Mouse (Mus musculus): ENCODE data around the gene Sub1.

Sub1 gene

DNA sequence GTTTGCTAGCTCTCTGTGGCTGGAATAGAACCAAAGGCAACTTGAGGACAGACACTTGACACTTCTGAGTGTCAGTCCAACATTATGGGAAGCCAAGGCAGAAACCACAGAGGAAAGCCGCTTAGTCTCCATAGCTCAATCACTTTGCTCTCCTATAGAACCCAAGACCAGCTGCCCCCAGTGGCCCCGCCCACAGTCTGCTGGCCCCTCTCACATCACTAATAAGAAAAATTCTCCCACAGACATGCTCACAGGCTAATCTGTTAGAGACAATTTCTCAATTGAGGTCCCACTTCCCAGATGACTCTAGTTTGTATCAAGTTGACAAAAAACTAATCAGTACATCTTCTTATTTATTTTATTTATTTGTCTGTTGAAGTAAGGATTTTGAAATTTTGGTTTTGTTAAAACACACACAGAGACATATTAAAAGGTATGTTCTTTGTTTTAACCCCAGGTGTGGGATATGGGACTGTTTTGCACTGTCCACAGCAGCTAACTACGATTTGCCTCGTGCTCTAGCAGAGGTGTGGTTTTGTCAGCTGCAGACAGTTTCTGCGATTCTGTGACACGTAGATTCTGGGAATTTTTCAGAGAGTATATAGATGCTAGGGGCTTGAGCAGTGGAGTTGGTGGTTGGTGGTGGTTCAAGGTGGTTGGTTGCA lies 16.9 kb upstream of the Sub1 start:
- no peak for DNase-seq (ENCODE audit: low spot score in 2 of 2)

DNA sequence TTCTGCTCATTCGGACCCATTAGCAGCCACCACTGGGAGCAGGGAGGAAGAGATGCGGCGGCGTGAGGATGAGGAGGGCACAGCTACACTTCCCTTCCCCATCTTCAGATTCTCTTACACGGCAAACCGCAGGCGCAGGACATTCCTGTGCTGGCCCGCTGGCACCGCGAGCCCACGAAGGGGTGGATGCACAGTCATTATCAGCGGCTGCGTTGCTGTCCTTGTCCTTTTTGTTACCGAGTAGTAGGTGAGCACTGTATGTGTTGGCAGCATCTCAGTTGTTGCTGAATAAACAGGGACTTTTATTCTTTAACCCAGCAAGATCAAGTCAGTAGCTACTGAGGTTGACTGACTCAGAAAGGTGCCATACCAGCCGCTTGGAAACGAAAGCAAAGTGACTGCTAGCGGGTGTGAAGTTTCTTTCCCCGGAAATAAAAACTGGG lies 13.8 kb upstream of the Sub1 start:
- DNase-seq (ENCODE audit: low spot score in 2 of 2), result no peak

DNA sequence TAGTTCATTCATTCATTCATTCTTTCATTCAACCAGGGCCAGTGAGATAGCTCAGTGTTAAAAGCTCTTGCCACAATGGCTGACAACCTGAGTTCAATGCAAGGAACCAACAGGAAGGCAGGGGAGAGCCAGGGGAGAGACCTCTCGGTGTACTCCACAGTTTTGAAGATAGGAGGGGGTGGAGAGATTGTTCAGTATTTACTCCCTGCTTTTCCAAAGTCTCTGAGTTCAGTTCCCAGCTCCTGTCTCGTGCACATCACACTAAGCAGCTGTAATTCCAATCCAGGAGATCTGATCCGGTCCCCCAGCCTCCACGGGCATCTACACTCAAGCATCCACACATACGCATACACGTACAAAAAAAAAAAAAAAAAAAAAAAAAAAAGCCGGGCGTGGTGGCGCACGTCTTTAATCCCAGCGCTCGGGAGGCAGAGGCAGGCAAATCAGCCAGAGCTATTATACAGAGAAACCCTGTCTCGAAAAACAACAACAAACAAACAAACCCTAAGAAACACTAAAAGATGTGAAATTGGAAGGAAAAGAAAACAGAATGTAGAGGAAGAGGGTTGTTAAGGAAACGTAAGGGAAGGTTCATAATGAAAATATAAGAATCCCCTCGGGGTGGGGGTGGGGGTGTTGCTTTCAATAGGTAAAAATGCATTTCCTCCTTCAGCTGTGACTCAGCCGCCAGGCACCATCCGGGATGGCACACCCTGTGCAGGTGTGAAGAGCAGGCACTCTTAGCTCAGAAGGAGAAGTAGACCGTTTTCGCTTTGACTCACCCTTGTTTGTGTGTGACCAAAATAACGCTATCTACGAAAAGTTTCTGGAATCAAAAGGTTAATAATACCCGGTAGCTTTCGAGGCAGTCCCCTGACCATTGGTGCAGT lies 13.2 kb upstream of the Sub1 start:
- DNase-seq (ENCODE audit: low spot score in 2 of 2), result peak; percentile 47 to 68

DNA sequence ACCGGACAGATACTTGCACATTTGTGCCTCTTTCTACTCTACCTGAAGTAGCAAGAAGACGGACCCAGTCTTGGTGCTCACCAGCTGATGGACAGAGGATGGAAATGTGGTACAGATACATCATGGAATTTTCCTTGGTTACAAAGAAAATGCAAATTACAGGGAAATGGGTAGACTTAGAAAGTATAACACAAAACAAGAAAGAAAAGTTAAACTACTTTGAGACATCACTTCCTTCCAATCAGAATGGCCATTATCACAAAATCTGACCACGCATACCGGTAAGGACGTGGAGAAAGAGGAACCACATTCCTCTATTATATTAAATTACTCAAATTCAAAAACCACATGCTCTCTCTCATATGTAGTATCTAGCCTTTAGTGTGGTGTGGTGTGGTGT lies 12.1 kb upstream of the Sub1 start:
- DNase-seq (ENCODE audit: low spot score in 2 of 2), result no peak

DNA sequence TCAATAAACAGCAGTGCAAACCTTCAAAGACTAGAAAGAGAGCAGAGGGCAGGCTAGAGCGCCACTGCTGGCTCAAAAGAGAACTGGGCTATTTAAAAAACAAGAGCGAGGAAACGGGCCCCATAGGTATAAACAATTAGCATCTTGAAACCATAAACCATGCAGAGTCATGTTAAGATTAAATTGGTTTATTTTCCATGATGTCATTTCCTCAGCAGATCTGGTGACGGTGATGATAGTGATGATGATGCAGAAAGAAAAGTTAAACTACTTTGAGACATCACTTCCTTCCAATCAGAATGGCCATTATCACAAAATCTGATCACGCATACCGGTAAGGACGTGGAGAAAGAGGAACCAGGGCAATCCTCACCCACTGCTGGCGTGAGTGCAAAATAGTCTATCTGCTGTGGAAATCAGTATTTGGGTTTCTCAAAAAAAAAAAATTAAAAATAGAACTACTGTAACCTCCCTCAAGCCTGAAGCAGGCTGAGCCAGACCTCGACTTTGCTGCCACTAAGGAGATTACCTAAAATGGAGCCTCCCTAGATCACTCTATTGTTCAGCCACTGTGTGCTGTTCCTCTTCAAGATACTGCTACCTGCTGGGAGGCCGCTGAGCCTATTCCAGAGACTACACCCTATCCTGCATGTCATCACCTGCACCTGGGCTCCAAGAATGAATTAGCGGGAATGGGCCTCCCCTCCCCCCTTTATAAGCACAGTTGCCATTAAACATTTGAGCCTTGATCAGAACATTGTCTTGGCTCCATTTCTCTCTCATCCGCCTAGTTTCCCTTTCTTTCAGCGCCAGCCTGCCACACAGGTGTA lies 11.4 kb upstream of the Sub1 start:
- no peak for DNase-seq (ENCODE audit: low spot score in 2 of 2)

DNA sequence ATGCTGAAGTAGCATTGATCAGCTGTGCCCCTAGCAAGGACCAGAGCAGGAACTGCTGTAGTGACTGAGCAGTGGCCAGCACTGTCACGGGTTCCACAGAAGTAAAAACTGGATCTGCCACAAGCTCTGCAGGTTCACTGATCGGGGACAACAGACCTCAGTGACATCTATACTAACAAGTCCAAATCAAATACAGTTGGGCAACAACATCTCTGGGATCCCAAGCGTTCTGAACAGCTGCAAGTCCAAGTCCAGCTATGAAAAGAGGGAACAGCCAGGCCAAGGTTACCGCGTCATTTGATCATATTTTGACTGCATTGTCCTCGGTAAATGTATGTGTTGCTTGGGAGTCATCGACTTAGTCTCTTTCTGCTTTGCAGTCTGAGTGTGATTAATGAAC lies 10.6 kb upstream of the Sub1 start:
- no peak for DNase-seq (ENCODE audit: low spot score in 2 of 2)

DNA sequence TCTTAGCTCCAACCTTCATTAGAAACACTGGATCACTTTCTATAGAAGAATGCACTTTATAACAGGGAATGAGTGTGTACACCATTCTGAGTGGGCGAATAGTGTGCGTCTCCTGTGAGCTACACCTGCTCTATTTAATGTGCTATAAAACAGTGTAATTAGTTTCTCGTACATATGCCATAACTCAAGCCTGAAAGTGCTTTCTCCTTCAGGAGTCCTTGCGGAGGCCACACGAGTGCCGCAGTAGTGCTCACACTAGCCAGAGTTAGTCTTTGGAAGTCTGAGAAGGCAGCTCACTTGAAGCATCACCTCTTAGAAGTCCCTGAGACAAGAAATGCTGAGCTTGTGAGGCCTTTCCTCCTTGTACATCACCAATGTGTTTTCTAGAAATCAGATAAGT lies 9.4 kb upstream of the Sub1 start:
- no peak for DNase-seq (ENCODE audit: low spot score in 2 of 2)

DNA sequence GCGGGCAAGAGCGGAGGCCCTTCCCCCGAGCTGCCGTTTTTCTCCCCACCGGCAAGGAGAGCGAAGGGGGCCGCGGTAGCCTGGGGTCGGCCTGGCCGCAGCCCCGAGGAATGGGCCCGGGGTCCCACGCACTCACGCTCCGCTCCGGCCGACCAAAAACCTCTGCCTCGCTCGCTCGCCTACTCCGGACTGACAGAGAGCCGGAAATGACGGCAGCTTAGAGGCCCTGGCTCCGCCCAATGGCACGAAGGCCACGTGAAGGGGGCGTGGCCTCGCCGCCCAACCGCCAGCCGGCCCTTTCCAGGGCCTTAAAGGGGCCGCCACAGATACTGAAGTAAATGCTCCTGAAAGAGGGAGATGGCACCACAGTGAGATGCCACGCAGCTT lies 975 bp downstream of the Sub1 start:
- peak; percentile 93 to 96 for DNase-seq (ENCODE audit: low spot score in 2 of 2)

DNA sequence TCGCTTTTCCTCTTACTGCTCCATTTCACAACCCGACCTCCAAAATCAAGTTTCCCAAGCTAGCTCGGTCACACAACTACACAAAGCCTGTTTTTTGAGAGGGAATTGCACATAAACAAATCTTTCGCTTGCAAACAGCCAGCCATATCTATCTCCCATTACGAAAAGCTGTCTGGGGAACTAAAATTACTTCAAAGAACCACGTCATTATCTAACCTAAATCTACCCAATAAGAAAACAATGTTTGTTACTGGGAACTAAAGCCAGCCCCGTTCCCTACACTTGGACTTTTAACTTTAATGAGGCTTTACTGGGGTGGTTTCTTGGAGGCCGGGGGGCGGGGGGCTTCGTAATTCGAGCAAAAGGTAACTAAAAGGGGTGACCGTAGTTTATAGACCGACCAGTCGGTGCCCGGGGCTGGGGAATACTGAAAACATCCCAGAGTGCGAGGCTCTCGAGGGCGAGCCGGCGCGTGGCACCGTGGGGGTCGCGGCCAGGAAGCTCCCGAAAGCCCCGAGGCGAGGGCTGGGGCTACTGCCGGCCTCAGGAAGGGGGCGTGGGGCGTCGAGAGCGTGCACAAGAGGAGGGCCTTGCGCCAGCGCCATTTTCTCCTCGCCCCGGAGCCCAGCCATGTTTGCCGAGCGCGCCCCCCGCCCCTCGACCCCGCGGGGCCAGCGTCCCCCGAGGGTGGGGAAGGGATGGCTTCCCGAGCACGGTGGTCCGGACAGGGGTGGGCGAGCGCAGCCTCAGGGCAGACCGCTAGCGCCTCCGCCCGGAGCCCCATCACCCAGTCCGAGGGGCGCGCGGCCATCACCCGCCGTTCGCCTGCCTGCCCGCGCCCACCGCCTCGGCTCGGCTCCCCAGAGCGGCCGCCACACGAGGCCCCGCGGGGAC lies 1.6 kb downstream of the Sub1 start:
- peak; percentile 57 to 81 for DNase-seq (ENCODE audit: low spot score in 2 of 2)

DNA sequence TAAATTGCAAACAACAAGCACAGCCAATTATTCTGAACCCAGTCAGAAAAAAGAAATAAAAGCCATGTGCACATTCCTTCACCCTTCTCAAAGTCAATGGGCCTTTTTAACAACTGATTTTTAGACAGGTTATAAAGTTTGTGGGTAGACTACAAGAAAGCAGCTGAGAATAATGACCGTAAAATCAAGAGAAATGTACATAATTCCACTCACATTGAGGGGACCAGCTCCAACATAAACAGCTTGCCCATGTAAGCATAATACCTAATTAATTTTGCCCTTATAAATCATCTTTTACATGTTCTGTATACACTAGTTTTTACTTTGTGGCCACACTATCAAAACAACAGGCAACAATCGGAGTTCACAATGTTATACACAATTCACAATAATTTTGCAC lies 2.8 kb downstream of the Sub1 start:
- no peak for DNase-seq (ENCODE audit: low spot score in 2 of 2)

DNA sequence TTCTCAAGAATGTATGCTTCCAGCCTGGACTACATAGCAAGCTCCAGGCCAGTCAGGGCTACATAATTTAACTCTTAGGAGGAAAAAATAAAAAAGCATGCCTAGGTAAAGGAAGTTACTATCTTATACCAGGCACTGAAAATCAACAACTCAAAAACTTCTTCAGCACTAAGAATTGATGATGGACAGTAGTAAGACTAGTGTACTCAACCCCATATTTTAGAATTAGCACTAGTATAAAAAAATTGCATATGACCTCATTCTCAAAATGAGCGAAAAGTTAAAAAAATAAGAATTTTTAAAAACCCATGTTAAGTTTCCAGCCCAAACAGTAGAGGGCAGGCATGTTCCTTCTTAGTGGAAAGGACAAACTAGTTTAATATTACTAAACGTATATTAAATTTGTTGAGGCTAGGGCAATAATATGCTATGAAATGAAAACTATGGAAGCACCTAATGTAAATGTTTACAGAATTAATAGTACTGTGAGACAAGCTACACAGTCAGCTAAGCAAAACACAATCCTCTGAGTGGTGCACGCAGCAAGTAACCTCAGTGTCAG lies 5.2 kb downstream of the Sub1 start:
- no peak for DNase-seq (ENCODE audit: low spot score in 2 of 2)

DNA sequence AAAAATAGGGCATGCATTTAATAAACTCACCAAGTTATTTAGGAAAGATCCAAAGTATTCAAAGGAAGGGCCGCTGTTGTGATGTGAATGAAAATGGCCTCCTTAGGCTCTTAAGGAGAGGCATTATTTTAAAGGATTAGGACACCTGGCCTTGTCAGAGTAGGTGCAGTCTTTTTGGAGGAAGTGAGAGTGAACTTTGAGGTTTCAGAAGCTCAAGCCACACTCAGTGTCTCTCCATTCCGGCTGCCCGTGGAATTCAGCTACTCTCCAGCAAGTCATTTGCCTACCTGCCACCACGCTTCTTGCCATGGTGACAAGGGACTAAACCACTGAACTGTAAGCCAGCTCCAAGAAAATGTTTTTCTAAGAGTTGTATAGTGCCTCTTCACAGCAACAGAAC lies 8.2 kb downstream of the Sub1 start:
- DNase-seq (ENCODE audit: low spot score in 2 of 2), result no peak

DNA sequence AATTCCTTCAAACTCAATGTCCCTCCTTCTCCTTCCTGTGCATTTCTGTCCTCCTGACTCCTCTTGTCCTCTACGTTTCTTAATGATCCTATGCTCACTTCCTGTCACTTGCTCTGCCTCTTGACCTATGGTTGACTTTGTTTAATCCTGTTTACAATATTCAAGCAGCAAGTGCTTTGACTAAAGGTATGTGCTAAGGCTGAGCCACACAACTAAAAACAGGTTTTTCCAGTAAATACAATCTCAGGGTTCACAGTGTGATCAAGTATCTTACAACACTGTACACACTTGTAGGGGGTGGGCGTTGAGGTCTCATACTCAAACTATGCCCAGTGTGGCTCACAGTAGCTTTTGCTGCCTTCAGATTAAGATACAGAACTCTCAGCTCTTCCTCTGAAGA lies 8.9 kb downstream of the Sub1 start:
- no peak for DNase-seq (ENCODE audit: low spot score in 2 of 2)

DNA sequence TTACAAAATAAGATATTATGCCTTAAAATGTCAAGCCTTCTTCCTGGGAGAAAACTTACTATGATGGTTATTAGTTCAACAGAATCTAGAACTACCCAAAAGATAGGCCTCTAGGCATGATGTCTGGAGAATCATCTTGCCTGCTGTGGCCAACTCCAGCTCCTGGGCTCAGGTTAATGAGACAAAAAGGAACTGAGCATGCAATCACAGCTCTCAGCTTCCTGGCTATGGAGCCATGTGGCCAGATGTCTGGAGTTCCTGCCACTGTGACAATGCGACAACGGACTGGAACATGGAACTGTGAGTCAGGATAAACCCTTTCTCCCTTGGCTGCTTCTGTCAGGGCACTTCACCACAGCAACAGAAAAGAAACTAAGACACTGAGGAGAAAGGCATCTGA lies 14.8 kb downstream of the Sub1 start:
- no peak for DNase-seq (ENCODE audit: low spot score in 2 of 2)

DNA sequence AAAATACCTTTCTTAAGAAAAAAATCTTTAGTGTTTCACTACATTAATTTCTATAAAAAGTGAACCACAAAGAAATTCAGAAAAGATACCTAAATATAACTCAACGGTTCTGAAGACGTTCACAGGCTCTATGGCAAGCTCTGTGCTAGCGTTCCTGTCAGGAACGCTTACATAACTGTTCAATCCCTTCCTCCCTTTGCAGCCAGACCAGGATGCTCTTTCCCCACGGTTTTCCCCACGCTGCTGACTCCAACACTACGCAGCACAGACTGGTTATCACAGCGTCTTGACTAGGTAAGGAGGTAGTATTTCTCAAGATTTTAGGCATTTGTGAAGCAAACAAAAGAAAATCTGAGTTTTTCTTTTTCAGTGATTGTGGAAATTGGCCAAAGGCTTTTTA lies 15.3 kb downstream of the Sub1 start:
- no peak for DNase-seq (ENCODE audit: low spot score in 2 of 2)

DNA sequence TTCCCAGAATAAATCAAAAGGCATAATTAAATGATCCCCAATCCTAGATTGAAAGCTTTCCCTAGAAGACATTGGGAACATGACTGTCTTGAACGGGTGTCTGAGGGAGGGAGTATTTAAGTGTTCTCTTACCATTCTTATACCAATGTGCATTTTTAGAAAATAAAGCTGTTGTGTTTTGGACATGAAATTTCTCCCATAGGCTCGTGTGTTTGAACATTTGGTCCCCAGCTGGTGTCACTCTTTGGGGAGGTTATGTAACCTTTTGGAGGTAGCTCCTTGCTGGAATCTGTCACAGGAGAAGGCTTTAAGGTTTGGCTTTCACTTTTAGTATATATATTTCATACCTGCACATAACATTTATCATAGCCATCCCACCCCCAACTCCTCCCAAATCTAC lies 18.6 kb downstream of the Sub1 start:
- no peak for DNase-seq (ENCODE audit: low spot score in 2 of 2)

DNA sequence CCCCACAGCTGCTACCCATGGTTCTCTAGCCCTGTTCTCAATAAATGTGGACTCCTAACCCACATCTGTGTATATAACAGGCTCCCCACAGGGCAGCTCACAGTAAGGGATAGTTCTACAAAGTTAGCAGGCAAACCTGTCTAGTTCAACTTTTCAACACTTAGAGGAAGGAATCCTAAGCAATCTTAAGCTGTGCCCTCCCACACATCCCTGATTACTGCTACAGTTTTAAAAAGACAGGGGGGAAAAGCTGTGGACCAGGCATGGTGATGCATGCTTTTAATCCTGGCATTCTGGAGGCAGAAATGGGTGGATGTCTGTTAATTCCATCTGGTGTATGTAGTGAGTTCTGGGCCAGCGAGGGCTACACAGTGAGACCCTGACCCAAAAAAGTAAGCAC lies 19.7 kb downstream of the Sub1 start:
- no peak for DNase-seq (ENCODE audit: low spot score in 2 of 2)

DNA sequence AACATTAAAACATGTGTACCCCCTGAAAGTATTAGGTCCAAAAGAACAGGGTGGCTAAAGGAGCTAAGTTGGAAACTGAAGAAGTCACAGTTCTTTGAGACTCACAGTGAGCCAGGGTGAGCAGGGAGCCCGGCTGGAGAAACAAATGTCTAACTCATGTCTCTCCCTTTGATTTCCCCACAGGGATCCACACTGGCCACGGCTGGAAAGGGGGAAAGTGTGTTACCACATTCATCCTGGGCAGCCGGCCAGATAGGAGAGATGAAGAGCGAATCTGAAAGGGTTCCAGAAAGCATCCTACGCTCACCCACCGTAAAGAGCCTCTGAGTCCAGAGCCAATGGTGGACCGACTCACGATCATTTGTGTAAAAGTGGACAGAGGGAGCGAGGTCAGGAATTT lies 20.9 kb downstream of the Sub1 start:
- DNase-seq (ENCODE audit: low spot score in 2 of 2), result no peak

DNA sequence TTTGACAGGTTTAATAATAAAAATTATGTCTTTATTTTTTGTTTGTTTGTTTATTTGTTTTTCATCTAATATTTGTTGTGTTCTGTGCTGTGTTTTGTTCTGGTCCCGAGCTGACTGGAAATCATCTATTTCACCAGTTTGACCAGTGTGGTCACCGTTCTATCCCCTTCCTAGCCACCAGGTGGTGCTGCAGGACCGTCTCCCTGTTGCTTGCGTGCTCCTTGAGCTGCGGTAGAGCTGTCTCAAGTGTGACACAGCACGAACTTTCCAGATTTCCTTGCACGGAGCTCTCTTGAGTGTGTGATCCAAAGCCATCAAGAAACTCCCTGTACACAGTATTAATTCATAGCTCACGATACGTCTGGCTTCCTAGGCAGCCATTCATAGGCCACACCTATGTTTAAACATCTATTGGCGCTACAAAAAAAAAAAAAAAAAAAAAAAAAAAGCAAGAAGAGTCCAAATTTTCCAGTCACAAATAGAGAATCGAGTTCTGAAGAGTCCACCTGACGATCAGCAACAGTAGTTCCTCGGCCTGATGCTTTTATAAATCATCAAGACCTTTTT lies 24.8 kb downstream of the Sub1 start:
- peak; percentile 73 to 91 for DNase-seq (ENCODE audit: low spot score in 2 of 2)

DNA sequence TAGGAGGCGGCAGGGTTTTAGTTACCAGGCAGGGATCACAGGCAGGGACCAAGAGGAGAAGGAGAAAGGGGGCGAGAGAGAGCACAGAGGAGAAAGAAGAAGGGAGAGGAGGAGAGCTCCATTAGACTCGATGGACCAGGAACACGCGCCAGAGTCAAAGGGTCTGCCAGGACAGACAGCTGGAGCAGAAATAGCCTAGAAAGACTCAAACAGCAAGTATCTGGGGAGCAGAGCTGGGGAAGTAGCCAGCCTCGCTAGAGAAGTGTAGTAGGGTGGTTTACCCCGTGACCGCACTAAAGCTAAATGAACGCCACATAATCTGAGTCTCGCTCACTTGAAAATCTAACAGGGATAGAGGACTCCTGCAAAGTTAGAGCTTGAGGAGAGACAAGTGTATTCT lies 26.2 kb downstream of the Sub1 start:
- DNase-seq (ENCODE audit: low spot score in 2 of 2), result no peak

DNA sequence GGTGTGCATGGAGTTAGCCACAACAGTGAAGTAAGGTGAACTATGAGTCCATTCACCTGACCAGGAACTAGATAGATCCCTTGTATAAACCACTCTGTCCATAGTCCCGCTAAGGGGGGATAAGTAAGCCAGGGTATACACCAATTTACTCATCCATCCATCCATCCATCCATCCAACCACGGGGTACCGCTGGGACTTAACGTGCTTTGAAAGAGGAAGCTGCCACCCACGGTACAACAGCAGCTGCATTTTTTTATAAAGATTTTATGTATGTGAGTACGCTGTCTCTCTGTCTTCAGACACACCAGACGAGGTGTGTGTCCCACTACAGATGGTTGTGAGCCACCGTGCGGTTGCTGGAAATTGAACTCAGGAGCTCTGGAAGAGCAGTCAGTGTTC lies 27.9 kb downstream of the Sub1 start:
- DNase-seq (ENCODE audit: low spot score in 2 of 2), result no peak

All from spleen, postnatal 4 days (tissue).